Mouse (Mus musculus) heart, embryonic 13.5 days (tissue): ENCODE results near the gene Dupd1. TPM values are rescaled to one million over a fixed set of nuclear protein-coding genes. Genes with fewer than 3 reads are reported as not detected.

Experiments
- ATAC-seq: fragments of 200-750 bp; cut with Nextera tagmentation; 2 replicates; pipeline ENCODE4 v1.8.0; 2017; ENCODE audit warnings: moderate TSS enrichment; ENCODE audit not compliant: insufficient number of reproducible peaks, low FRiP score, low TSS enrichment; ENCODE audit errors: extremely low read depth
- H3K27ac ChIP-seq: fragments of 300-500 bp; sonication (generic); replicated peaks from 2 replicates; pipeline ENCODE4 v1.5.1; 2015; ENCODE audit warnings: moderate library complexity, mild to moderate bottlenecking, inconsistent platforms
- H3K27me3 ChIP-seq: fragments of 300-500 bp; sonication (generic); replicated peaks from 2 replicates; pipeline ENCODE4 v1.6.1; 2015; ENCODE audit warnings: mild to moderate bottlenecking, inconsistent platforms
- H3K36me3 ChIP-seq: fragments of 300-500 bp; sonication (generic); 2 replicates; pipeline ENCODE4 v1.6.1; 2015; ENCODE audit warnings: mild to moderate bottlenecking, inconsistent platforms
- H3K4me1 ChIP-seq: fragments of 300-500 bp; sonication (generic); 2 replicates; pipeline ENCODE4 v1.6.1; 2015; ENCODE audit warnings: inconsistent platforms
- H3K4me2 ChIP-seq: fragments of 300-500 bp; sonication (generic); 2 replicates; pipeline ENCODE4 v1.6.1; 2015; ENCODE audit warnings: inconsistent platforms, mild to moderate bottlenecking, moderate library complexity
- H3K4me3 ChIP-seq: fragments of 300-500 bp; sonication (generic); 2 replicates; pipeline ENCODE4 v1.5.1; 2015; ENCODE audit warnings: moderate library complexity, mild to moderate bottlenecking, inconsistent platforms
- H3K9ac ChIP-seq: fragments of 300-500 bp; sonication (generic); 2 replicates; pipeline ENCODE4 v1.6.1; 2015; ENCODE audit warnings: inconsistent platforms, mild to moderate bottlenecking, moderate library complexity
- H3K9me3 ChIP-seq: fragments of 300-500 bp; sonication (generic); 2 replicates; pipeline ENCODE4 v1.6.1; 2016; ENCODE audit warnings: inconsistent platforms
- WGBS: fragments of 180-500 bp; shearing (Covaris S2); methylation state at CpG from one replicate; pipeline ENCODE4 v1.1.7; 2015; ENCODE audit warnings: mixed read lengths; 5-methylcytosine and 5-hydroxymethylcytosine counted together
- polyA plus RNA-seq: library from polyadenylated mRNA; unstranded; fragments of >200 nt; fragmentation: Nextera tagmentation; extraction: Ambion mirVana; gene quantifications from 2 replicates; pipeline ENCODE4 v1.2.1, GENCODE M21; 2015

The Dupd1 gene
- polyA plus RNA-seq, 1 experiment from 2014 or later, result 0.36 TPM

DNA sequence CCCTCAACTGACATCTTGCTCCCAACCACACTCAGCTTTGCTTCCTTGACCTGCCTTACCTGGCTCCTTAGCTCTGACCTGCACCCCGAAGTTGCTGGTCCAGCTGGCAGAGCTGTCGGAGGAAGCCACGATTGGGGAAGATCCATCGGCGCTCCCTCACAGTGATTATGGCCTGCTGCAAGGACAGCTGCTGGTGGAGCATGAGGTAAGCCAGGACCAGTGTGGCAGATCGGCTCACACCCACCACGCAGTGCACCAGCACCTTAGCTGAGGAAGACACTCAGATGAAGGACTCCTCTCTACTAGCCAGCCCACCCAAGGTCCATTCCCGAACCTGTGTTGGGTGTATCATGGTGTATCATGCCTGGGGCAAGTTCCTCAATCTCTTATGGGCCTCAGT is 31.9 kb upstream of the Dupd1 start:
- H3K27ac ChIP-seq, result no peak overlapping the region
- WGBS, result 79% methylated on average over 8 of the region's 8 CpGs
- ATAC-seq, result no peak
- H3K4me1 ChIP-seq, result peaks cover 7% of the 10 kb centered on the region
- no peaks in the 10 kb centered on the region for H3K36me3 ChIP-seq
- H3K4me2 ChIP-seq, result no peak overlapping the region
- H3K9ac ChIP-seq, result no peak overlapping the region
- no peak overlapping the region for H3K4me3 ChIP-seq
- no peaks in the 10 kb centered on the region for H3K9me3 ChIP-seq
- peaks cover 12% of the 10 kb centered on the region; the same call in 1 of the 2 replicates for H3K27me3 ChIP-seq

DNA sequence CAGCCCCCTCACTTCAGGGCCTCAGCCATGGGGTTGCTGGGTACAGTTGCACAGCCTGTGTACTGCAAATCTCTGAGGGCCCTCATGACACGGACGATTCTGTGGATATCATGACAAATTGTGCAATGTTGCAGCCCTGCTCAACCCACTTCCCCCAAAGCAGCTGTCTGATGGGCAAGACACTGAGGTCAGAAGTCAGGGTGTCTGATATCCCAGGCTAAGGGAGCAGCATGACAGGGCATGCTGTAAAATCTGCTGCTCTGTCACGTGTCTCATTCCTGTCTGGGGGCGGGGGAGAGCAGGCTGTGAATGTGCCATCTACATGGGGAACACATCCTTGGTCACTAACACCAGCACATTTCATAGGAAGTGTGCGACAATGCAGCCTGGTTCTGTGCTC is 30.8 kb upstream of the Dupd1 start:
- 61% methylated on average over 5 of the region's 5 CpGs for WGBS
- no peak overlapping the region for H3K4me2 ChIP-seq
- H3K27ac ChIP-seq, result no peak overlapping the region
- no peaks in the 10 kb centered on the region for H3K9me3 ChIP-seq
- peaks cover 17% of the 10 kb centered on the region; the same call in 1 of the 2 replicates for H3K27me3 ChIP-seq
- no peak overlapping the region for H3K9ac ChIP-seq
- H3K36me3 ChIP-seq, result no peaks in the 10 kb centered on the region
- no peak for ATAC-seq
- H3K4me3 ChIP-seq, result no peak overlapping the region
- peaks cover 7% of the 10 kb centered on the region for H3K4me1 ChIP-seq

DNA sequence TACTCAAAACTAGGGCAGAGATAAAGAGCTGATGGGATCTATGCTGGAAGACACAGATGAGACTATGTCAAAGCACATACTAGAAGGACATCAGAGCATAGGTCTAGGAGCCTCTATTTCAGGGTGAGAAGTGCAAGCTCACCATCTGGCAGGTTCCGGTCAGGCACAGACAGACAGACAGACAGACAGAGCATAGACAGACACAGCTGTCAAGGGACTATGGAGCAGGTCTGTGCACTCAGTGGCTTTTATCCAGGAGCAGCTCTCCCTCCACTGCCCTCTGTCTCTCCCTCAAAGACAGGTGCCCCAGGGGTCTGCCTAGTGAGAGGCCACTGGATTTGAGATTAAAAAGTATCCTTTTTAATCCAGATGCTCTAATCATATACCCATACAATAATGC is 29.8 kb upstream of the Dupd1 start:
- 94% methylated on average over 1 of the region's 1 CpGs for WGBS
- Histone ChIP-seq H3K4me3 (no peak overlapping the region), H3K27ac (no peak overlapping the region), H3K36me3 (no peaks in the 10 kb centered on the region), H3K4me1 (peaks cover 3% of the 10 kb centered on the region; the same call in 1 of the 2 replicates), H3K4me2 (no peak overlapping the region), H3K27me3 (peaks cover 20% of the 10 kb centered on the region; the same call in 1 of the 2 replicates), H3K9me3 (no peaks in the 10 kb centered on the region), H3K9ac (peak overlapping the region; percentile 11; the same call in 1 of the 2 replicates)
- ATAC-seq, result no peak

DNA sequence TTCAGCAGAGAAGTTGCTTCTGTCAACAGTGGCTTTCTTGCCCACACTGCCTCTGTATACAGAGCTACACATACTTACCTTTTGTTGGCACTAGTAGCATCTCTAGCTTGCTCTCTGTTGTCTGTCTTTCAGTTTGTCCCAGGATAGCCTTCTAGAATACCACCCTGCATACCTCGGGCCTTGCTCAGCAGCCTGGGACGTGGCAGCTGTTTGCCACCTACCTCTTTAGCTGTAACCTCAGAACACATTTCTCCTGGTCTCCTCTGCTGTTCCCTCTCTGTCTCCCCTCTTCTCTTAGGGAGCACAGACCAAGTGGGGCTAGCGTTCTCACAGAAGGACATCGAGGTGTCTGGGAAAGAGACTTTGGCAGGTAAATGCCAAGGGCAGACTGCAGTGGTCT is 28.1 kb upstream of the Dupd1 start:
- ATAC-seq, result no peak
- no peak overlapping the region for H3K4me3 ChIP-seq
- H3K27ac ChIP-seq, result no peak overlapping the region
- 86% methylated on average over 4 of the region's 4 CpGs for WGBS
- H3K4me2 ChIP-seq, result no peak overlapping the region
- peaks cover 20% of the 10 kb centered on the region; the same call in 1 of the 2 replicates for H3K27me3 ChIP-seq
- peaks cover 3% of the 10 kb centered on the region; the same call in 1 of the 2 replicates for H3K4me1 ChIP-seq
- H3K9ac ChIP-seq, result no peak overlapping the region
- no peaks in the 10 kb centered on the region for H3K36me3 ChIP-seq
- H3K9me3 ChIP-seq, result no peaks in the 10 kb centered on the region

DNA sequence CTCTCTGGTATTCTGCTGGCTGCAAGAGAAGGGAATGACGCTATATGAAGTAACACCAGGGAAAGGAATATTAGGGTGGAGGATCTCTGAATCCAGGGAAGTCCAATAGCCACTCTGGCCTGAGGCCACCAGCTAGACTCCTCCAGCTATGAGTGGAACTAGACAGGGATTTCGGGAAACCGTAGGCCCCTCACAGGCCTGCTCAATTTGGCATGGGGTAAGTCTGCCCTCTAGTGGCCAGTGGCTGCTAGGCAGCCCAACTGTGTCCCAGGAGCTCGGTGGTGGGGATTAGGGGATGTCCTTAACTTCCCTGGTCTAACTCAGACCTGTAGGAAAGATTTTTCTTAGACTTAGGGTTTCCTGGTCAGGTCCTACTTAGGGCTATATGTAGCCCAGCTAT is 27.4 kb upstream of the Dupd1 start:
- Histone ChIP-seq H3K4me1 (peaks cover 3% of the 10 kb centered on the region; the same call in 1 of the 2 replicates), H3K4me3 (no peak overlapping the region), H3K27me3 (peaks cover 20% of the 10 kb centered on the region; the same call in 1 of the 2 replicates), H3K36me3 (no peaks in the 10 kb centered on the region), H3K9me3 (no peaks in the 10 kb centered on the region), H3K9ac (no peak overlapping the region; the same call in 1 of the 2 replicates), H3K4me2 (no peak overlapping the region), H3K27ac (no peak overlapping the region)
- ATAC-seq, result 0 out of 2 replicates have a peak, but pooled peaks have one; percentile 45
- WGBS, result 14% methylated on average over 4 of the region's 4 CpGs

DNA sequence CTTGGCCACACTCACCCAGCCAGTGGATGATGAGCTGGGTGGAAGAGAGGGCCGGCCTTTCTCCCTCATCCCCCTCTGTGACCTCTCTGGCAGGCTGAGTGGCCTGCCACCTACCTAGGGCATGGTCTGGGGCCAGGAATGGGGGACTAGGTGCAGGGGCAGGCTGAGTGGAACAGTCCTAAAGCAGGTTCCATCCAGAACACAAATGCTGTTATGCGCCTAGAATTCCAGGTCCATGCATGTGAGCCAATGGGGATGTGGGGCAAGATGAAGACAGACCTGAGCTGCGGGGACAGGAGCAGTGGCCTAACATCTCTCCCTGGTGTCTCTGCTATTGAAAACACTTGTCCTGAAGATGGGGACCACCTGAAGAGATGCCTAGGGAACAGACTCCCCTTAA is 26.9 kb upstream of the Dupd1 start:
- Histone ChIP-seq H3K4me3 (no peak overlapping the region), H3K36me3 (no peaks in the 10 kb centered on the region), H3K4me2 (no peak overlapping the region), H3K9me3 (no peaks in the 10 kb centered on the region), H3K4me1 (peaks cover 3% of the 10 kb centered on the region; the same call in 1 of the 2 replicates), H3K27ac (no peak overlapping the region), H3K27me3 (peaks cover 20% of the 10 kb centered on the region; the same call in 1 of the 2 replicates), H3K9ac (no peak overlapping the region; the same call in 1 of the 2 replicates)
- WGBS, result 76% methylated on average over 3 of the region's 3 CpGs
- no peak for ATAC-seq

DNA sequence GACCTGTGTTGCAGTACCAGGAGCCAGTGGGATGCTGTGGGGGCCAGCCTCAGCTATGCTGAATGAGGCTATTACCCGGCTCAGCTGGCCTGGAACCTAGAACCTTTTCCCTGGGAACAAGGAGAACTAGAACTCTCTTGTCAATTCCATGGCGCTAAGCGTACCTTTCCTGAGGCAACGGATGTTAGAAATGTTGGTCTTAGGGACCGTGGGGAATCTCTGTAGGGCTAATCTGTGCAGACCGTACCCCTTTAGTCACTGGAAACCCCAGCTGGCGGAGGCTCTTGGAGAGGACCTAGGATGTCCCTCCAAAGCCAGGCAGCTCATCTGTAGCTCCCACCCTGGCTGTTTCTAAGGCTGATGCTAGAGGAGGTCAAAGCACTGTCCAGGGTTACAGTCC is 26.0 kb upstream of the Dupd1 start:
- WGBS, result 86% methylated on average over 7 of the region's 7 CpGs
- Histone ChIP-seq H3K4me3 (no peak overlapping the region), H3K4me2 (no peak overlapping the region), H3K27me3 (peaks cover 20% of the 10 kb centered on the region; the same call in 1 of the 2 replicates), H3K4me1 (peaks cover 3% of the 10 kb centered on the region; the same call in 1 of the 2 replicates), H3K27ac (no peak overlapping the region), H3K9ac (no peak overlapping the region), H3K36me3 (no peaks in the 10 kb centered on the region), H3K9me3 (no peaks in the 10 kb centered on the region)
- ATAC-seq, result no peak

DNA sequence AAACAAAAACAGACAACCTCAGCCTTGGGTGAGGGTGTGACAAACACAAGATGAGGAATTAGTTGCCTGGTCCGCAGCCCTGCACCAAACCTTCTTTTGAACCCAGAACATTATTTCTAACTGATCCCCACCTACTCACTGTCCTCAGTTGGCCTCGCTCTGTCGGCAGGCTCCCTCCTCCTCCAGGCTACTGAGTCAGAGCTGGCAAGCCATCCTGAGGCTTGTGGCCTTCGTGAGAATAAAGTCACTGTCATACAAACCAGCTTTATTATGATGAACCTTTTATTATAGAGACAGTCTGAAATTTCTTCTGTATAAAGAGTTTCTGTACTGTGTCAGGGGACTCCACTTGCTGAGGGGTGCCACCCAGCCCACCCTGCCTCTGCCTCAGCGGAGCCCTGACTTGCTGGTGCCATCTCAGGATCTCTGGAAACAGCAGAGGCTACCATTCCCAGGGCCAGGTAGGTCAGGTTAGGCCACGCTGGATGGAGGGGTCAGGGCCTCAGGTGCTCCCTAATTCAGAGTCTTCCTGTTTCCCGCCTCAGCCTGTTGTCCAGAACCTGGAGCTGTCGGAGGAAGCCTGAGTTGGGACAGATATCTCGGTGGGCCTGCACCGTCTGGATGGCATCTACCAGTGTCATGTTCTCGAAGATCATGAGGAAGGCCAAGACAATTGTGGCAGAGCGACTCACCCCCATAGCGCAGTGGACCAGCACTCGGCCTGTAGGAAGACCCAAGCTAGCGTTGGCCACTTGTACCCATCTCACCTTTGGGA is 18.9 kb upstream of the Dupd1 start:
- Histone ChIP-seq H3K9me3 (peaks cover 7% of the 10 kb centered on the region; the same call in 1 of the 2 replicates), H3K4me3 (no peak overlapping the region), H3K4me1 (peaks cover 12% of the 10 kb centered on the region), H3K4me2 (no peak overlapping the region), H3K36me3 (no peaks in the 10 kb centered on the region), H3K9ac (no peak overlapping the region), H3K27ac (no peak overlapping the region), H3K27me3 (no peaks in the 10 kb centered on the region)
- no peak for ATAC-seq
- 80% methylated on average over 15 of the region's 15 CpGs for WGBS

DNA sequence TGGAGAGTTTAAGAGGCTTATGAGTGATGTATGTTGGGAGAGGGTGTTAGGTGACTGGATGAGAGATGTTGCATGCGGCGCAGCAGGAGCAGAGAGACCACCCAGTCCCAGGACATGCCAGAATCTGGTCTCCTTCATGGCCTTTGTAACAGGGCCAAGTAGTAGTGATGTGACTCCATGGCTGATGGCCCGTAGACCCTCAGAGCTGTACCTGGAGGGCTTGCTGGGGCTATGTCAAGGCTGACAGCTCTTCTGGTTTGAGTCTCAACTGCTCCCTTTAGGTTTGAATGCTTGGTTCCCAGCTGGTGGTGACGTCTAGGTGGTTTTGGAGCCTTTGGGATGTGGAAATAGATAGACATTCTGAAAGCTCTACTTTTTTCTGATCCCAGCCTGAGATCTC is 15.6 kb upstream of the Dupd1 start:
- Histone ChIP-seq H3K4me1 (peaks cover 20% of the 10 kb centered on the region), H3K9ac (no peak overlapping the region), H3K27me3 (no peaks in the 10 kb centered on the region), H3K4me3 (no peak overlapping the region), H3K27ac (no peak overlapping the region), H3K4me2 (no peak overlapping the region), H3K9me3 (peaks cover 7% of the 10 kb centered on the region; the same call in 1 of the 2 replicates), H3K36me3 (no peaks in the 10 kb centered on the region)
- ATAC-seq, result no peak
- WGBS, result 93% methylated on average over 4 of the region's 4 CpGs

DNA sequence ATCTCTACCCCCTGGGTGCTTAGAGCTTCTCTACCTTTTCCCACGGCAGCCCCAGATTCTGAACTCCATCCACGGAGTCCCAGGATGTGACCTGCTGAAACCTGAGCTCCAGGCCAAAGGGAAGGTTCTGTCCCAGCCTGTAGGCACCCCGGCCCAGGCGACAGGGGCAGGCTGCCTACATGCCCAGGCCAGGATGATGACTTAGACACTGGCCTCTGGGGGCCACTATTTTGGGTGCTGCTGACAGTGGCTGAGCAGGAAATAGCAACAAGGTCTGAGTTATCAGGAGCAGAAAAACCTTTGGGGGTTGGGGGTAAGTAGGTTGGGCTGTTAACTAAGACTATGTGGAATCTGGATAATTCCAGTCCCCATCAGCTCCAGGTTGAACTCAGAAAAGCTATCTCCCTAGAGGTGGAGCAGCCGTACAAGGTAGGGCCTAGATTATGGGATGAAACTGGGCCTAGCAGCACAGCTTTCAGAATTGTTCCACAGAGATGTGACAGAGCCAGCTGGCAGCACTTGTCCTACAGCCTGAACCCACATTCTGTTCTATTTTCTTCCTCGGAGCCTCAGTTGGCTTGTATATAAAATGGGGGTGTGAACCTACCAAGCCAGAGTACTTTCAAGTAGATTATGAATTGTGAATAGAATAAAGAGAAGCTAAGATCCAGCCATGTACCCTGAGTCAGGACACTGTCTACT is 14.8 kb upstream of the Dupd1 start:
- Histone ChIP-seq H3K9me3 (peaks cover 7% of the 10 kb centered on the region; the same call in 1 of the 2 replicates), H3K4me1 (peaks cover 24% of the 10 kb centered on the region), H3K36me3 (no peaks in the 10 kb centered on the region), H3K27ac (no peak overlapping the region), H3K27me3 (no peaks in the 10 kb centered on the region), H3K9ac (no peak overlapping the region), H3K4me3 (no peak overlapping the region), H3K4me2 (no peak overlapping the region)
- no peak for ATAC-seq
- WGBS, result 49% methylated on average over 6 of the region's 6 CpGs

DNA sequence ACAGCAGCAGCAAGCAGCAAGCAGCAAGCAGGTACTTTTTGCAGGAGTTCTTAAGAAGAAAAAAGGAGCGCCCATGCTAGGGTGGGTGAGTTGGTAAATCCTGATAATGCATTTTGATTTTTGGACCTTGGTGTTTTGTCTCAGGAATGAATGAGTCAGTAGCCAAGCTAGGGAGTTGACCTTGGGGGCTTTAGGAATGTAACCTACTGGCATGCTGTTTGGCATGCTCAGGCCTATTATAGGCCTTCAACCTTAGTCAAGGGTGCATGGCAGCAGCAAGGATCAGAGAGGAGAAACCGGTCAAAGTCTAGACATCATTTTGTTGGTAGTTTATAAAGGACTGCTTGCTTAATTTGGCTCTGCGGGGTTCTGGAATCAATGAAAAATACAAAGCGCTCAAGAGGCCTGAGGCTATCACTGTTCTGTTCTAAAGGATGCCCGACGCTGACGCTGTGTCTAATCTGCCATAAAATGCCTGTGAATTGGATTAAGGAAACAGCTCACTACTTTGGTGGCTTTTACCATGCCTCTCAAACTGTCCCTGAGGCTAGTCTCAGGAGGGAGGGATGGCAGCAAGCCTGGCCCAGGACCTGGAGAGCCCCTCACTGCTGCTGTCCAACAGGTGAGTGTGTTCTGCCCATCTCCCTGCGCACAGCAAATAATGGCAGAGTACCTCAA is 7.8 kb upstream of the Dupd1 start:
- no peak for ATAC-seq
- WGBS, result 79% methylated on average over 8 of the region's 8 CpGs
- Histone ChIP-seq H3K27me3 (no peaks in the 10 kb centered on the region), H3K4me3 (no peak overlapping the region), H3K4me1 (peaks cover 31% of the 10 kb centered on the region), H3K4me2 (no peak overlapping the region), H3K36me3 (no peaks in the 10 kb centered on the region), H3K9me3 (peaks cover 6% of the 10 kb centered on the region; the same call in 1 of the 2 replicates), H3K27ac (no peak overlapping the region), H3K9ac (no peak overlapping the region)
